Mouse (Mus musculus) lung, postnatal 10 days (tissue): ENCODE measurements around the gene Sapcd2.
"Not testable (repeated sequence)": the region's sequence is repeated elsewhere in the genome, so short reads cannot be mapped to it uniquely, and the experiment has no call there.

Source experiments
- DNase-seq: peaks from one replicate; pipeline ENCODE4 v3.0.0; 2021

Gene Sapcd2

GRCm38 (mm10) chr2:25373431-25373830, 1.3 kb downstream of the Sapcd2 start:
- DNase-seq = no peak

DNA sequence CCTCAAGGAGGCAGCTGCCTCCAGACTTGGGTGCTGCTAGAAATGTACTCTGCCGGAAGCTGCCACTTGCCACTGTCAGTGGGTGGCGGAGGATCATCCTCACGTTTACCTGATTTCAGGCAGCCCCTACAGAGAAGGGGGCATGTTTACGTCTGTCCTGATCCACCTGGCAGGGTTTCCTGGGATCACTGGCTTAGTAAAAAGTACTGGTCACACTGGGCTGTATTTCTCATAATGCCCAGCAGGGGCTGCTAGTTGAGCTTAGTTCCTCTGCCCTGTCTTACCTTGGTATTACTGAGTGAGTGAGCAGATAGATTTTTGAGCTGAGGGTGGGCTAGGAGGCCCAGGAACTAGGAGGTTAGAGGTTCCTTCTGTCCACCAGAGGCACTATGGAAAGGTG, 4.5 kb downstream of the Sapcd2 start:
- DNase-seq = peak; percentile 69

DNA sequence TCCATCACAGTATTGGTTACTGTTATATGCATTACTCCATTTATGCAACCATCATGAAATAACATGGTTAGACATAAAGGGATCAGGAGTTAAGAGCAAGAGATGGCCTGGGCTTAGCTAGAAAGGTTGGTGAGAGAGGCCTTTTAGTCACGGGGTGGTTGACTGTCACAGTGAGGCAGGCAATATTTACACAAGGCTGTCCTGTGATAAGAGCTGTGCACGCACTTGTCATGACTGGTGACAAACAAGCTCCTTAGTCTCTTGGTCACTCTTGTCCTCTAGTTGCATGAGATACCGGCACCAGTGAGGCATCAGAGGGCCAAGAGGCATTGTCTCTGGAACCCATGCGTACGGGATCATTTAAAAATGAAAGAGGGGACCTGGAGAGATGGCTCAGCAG, 12.4 kb downstream of the Sapcd2 start:
- DNase-seq = no peak

DNA sequence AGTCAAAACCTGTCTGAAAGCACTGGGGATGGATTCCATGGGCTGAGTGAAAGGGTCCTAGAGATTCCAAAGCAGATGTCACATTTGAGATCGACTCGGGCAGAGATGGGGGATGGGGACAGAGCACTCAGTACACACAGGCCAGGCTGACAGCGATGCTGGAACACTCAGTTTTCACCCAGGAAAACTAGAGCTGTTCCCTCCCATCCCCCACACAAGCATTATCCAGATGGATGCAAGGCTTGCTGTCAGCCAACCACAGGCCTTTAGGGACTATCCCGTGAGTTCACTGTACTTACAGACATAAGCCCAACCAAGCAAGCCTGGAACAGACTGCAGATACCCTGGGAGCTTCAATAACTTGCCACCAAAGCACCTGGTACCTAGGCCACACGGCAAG, 19.1 kb downstream of the Sapcd2 start:
- DNase-seq = no peak

DNA sequence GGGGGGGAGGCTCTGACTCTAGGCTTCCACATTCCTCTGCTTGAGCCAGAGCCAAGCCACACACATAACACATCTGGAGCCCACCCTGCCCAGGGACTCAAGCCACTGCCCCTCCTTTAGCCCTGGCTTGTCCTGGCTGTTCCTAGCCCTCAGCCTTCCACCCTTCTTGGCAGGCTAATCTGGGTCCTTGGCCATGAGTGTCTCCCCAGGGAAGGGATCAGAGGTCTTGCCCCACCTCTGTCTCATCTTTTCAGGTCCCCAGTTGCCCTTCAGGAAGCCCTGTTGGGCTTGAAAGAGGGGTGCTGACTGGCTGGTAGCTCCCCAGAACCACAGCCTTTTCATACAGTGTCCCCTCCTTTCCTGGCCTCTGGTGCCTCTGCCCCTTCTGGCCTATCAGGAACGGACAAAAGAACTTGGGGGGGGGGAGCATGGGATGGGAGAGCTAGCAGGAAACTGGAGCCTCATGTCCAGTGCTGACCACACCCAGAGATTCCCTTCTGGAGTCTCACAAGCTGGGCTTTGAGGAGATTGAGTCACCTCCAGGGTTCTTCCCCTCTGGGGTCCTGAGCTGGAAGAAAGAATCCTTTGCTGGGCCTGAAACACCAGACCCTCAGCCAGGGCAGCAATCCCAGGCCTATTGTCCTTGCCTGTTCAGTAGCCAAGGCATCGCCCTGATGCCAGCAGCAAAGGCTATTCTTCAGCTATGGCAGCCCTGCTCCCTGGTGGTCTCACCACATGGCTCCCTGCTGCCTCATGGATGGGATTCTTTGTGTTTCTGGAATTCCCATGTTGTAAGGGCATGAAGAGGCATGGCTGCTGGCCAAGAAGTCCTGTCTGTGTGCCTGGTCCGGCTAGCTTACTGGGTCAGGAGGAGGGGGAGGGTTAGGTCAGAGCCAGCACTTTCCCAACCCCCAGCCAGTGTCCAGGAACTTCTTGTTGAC, 22.4 kb downstream of the Sapcd2 start:
- peak; percentile 28 for DNase-seq

GRCm38 (mm10) chr2:25395721-25396596, 23.8 kb downstream of the Sapcd2 start, which contains the start of gene Entpd2:
Gene Entpd2, plus strand, starts transcription at chr2:25395874.
- DNase-seq = peak; percentile 55

DNA sequence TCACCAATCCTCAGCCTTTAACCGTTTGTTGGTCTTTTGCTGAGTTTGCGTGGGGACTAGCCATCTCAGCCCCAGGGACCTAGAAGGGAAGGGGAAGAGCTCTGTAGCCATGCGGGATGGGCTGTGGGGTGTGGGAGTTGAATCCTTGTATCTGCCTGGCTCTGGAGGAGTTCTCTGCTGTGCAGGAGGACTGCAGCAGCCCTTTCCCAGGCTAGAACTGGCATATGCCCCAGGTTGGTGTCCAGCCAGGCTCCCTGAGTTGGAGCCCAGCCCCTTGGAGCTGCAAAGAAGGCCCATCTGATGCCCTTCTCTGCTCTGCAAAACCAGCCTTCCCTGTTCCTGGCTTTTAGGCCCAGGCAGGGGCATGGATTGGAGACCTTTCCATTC, 24.5 kb downstream of the Sapcd2 start:
- DNase-seq = no peak

DNA sequence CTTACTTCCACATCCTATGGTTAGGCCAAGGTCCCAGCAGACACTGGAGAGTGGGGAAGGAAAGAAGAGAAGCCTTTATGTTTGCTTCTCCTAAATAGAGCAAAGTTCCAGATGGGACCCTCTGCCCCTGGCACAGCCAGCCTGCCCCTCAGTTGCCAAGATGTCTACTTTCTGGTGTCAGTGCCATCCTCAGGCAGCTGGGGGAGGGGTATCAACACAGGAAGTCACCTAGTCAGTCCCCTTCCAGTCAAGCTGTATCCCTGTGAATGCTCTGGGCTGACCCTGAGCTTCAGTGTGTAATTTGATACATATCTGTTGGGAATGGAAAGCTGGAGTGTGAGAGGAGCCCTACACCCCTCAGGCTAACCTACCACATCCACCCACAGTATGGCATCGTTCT, 24.9 kb downstream of the Sapcd2 start:
- DNase-seq = no peak

- DNase-seq = no peak
Measured at GRCm38 (mm10) chr2:25398065-25398464, 25.9 kb downstream of the Sapcd2 start.

DNA sequence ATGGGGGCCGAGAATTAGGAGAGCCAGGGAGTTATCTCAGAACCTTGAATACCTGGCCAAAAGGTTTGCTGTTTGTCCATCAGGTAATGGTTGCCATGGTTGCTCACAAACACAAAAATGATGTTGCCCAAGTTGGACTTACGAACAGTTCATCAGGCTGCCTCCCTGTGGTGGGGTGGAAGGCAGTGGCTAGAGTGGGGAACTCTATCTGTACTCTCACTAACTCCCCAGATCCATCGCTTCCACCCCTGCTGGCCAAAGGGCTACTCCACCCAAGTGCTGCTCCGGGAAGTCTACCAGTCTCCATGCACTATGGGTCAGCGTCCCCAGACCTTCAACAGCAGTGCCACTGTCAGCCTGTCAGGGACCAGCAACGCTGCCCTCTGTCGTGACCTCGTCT, 26.9 kb downstream of the Sapcd2 start, which contains the start of gene Npdc1:
Gene Npdc1, plus strand, starts transcription at position 301 of the 400 bp plus-strand sequence.
- no peak for DNase-seq

- DNase-seq = no peak
Measured at GRCm38 (mm10) chr2:25400291-25400690, 28.2 kb downstream of the Sapcd2 start.

GRCm38 (mm10) chr2:25400764-25401163, 28.6 kb downstream of the Sapcd2 start:
- DNase-seq = peak; percentile 62

GRCm38 (mm10) chr2:25402377-25402971, 30.4 kb downstream of the Sapcd2 start:
- DNase-seq = peak; percentile 89

DNA sequence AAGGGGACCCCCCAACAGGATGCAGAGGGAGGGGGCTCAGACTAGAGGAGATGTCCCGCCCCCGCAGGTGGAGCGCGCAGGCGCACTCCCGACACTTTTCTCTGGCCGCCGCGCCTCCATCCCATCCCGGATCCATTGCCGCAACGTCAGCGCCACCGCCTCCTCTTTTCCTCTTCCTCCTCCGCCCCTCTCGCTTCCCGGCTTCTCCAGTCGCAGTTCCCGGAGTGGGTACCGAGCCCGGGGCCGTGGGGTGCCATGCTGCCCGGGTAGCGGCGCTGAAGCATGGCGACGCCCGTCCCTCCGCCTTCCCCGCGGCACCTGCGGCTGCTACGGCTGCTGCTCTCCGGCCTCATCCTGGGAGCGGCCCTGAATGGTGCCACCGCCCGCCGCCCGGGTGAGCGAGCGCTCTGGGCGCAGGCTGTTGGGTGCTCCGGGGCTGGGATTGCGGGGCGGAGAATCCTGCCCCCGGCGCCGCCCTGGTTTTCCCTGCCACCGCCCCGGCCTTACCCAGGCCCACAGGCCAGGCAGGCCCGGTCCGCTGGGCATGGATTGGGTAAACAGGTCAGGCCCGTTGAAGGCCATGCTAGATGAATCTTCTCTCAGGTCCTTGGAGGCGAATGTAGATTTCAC, 31.0 kb downstream of the Sapcd2 start:
- DNase-seq = peak; percentile 72

GRCm38 (mm10) chr2:25403994-25404393, 31.9 kb downstream of the Sapcd2 start:
- no peak for DNase-seq

- DNase-seq = no peak
Measured at GRCm38 (mm10) chr2:25408908-25409307, 36.8 kb downstream of the Sapcd2 start.

DNA sequence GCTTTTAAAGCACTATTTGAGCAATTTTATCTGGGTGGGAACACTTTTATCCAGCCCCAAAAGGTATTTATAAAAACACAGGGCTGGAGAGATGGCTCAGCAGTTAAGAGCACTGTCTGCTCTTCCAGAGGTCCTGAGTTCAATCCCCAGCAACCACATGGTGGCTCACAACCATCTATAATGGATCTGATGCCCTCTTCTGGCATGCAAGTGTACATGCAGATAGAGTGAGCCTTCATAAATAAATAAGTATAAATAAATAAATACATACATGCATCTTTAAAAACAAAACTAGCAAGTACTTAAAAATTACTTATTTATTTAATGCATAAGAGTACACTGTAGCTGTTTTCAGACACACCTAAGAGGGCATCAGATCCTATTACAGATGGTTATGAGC, 41.3 kb downstream of the Sapcd2 start:
- DNase-seq = not testable (repeated sequence)

GRCm38 (mm10) chr2:25417426-25417825, 45.3 kb downstream of the Sapcd2 start:
- peak; percentile 62 for DNase-seq

GRCm38 (mm10) chr2:25421896-25422295, 49.8 kb downstream of the Sapcd2 start:
- peak; percentile 60 for DNase-seq

- DNase-seq = peak; percentile 31
Measured at GRCm38 (mm10) chr2:25422587-25423410, 50.7 kb downstream of the Sapcd2 start, which contains the start of gene Fut7. Gene Fut7, plus strand, starts transcription at chr2:25423267.

- DNase-seq = no peak
Measured at GRCm38 (mm10) chr2:25423626-25424025, 51.5 kb downstream of the Sapcd2 start.

GRCm38 (mm10) chr2:25425481-25425880, 53.4 kb downstream of the Sapcd2 start:
- no peak for DNase-seq
